Mouse (Mus musculus): ENCODE data around the gene Adrm1.

- TF ChIP-seq CTCF (IDR thresholded peaks at IDR 0.05; ENCODE audit: low read depth, low read length) = no peak
- no peak for TF ChIP-seq POLR2A (IDR thresholded peaks at IDR 0.05; ENCODE audit: insufficient read depth, low read length)
- TF ChIP-seq EP300 (IDR thresholded peaks at IDR 0.05; ENCODE audit: insufficient read depth, low read depth, low read length) = no peak
Observed at GRCm38 (mm10) chr2:180170151-180170805, 1.0 kb upstream of the Adrm1 start.

Measured in ES-Bruce4 (cell line).